Mouse (Mus musculus) kidney, postnatal 10 days (tissue): ENCODE measurements around the gene Foxp2.

Source experiments
- DNase-seq: peaks from one replicate; pipeline ENCODE4 v3.0.0; 2021; ENCODE audit warnings: mixed read lengths

Gene Foxp2

DNA sequence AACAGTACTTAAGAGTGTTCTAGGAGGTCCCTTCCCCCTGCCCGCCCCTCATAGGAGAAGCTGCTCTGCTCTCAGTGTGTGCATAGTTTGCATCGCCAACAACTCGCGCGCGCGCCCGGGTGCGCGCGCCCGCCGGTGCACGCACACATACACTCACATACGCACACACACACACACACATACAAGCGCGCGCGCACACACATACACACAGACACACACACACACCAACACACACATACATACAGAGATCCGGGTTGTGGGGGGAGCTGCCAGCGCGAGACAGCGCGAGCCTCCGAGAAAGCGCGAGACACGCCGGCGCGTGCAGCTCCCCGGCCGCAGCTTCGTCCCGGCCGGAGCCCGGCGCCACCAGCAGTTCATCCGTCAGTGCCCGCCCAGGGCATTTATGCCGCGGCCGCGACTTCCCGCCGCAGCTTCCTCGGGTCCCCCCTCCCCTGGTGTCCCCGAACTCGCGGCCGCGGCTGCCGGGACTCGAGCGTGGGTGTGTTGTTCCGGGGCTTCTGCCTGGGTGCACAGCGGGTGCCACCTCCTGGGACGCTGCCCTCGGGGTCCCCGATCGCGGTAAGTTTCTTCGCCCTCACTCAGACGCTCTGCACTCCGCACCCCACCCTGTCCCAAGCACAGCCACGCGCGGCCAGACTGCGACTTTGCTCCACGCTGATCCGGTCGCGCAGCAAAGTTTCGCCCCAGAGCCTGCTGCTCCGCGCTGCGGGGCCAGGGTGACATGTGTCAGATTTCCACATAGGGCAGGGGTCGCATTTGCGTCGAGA, at the start of gene Foxp2:
Gene Foxp2, plus strand, starts transcription at position 167 of the 788 bp plus-strand sequence.
- peak; percentile 65 for DNase-seq

DNA sequence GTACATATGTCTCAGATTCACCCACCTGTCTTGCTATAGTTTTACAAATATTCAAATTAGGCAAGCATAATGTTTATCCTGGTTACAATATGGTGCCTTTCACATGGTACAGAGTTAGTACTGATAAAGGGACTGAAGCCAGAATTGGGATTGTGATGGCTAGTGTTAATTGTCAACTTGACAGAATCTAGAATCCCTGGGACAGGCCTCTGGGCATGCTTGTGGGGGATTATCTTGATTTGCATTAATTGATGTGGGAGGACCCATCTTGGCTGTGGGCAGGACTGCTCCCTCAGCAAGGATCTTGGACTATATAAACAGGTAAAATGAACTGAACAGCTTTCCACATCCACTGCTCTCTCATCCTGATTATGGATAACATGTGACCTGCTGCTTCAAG, 15.9 kb upstream of the Foxp2 start:
- DNase-seq, result no peak

DNA sequence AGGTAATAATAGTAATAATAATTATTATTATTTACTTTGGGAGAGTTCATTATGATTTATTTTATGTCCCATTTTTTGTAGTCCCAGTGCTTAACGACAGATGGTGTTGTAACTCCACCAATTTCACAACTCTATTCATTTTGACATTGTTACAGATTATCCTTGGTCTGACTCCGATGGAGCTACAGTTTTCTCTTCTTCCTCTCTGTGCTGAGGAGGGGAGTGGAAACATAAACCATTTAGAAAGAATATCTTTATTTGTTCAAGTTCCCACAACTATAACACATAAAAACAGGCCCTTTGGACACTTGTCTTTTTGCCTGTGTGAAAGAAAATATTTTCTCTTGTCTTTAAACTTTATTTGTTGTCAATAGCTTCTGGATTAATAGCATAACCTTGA, 4.1 kb upstream of the Foxp2 start:
- no peak for DNase-seq

DNA sequence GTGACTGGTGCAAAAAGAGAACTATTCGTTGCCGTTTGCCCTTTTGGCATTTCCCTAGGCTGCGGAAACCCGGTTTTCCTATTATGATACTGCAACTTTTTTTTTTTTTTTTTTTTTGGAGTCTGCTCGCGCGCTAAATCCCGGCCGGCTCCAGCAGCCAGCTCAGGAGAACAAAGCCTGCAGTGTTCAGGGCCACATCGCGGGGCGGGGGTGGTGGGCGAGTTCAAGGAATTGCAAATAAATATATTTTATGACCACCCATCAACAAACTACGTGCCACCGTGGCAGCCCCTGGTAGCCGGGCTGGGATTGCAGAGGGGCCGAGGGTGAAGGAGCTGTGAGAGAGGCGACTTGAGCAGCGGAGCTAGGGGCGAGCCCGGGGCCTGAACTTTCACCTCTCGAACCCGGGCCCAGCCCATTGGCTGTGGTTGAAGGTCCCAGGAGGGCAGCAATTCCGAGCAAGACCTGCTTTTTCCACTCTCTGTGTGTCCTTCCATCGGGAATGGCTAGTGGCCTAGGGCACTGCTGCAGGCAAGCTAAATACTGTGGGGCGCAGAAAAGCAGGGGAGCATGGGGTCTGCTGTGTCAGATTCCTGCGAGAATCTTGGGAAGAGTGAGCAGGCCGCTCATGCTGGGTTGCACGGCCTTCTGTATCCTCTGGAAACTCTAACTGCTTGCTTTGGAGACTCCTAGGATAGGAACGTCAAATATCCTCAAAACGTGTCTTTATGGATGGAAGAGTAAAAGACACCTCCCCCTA, 2.9 kb upstream of the Foxp2 start:
- no peak for DNase-seq

DNA sequence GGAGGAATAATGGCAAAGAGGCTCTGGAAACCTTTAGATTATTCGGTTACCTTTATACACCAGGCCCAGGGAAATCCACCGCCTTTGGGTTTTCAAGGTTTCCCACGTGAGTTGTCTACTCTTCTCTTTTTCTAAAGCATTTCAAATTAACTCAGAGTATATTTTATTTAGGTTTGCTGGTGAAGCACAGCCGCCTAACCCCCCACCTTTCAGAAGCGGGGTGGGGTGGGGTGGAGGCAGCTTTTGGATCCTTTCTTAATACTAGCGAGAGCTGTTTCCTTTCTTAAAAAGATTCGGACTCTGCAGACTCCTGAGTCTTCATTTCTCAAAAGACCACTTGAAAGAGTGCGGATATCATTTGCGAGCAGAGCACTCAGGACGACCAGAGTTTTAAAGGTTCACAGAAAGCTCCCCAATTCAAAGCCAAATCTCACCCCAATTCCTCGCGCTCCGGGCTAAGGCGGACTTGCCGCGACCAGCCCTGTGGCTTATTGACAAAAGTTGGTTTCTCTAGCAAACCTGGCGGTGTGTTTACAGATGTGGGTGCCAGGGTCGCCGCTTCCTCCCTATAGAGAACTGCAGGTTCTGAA, 2.0 kb upstream of the Foxp2 start:
- DNase-seq, result no peak

DNA sequence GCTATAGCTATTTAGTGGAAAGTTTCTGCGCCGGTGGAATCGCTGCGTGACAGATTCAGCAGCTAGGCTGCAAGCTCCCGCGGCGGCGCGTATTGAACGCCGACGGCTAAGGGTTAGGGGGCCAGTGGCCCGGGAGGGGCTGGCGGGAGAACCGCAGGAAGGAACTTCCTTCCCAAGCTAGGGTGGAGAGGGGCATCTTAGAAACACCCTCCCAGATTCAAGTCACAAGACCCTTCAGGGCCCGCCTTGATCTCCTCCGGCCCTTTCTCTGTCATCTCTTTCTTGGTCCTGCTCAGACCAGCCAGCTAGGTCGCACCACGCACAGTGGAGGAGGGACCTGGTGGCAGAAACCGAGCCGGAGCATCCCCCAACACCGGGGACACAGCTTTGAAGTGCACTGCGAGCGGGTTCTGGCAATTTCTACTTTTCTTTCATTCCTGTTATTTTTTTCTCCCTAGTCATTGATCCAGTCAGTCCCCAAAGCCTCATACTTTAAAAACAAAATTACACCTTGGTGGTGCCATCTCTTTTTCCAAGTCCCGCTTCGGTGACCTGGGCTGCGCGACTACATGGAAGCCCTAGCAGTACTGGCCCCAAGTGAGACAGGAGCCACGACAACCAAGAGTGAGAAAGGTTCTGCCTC, 1.1 kb upstream of the Foxp2 start:
- DNase-seq, result peak; percentile 16

DNA sequence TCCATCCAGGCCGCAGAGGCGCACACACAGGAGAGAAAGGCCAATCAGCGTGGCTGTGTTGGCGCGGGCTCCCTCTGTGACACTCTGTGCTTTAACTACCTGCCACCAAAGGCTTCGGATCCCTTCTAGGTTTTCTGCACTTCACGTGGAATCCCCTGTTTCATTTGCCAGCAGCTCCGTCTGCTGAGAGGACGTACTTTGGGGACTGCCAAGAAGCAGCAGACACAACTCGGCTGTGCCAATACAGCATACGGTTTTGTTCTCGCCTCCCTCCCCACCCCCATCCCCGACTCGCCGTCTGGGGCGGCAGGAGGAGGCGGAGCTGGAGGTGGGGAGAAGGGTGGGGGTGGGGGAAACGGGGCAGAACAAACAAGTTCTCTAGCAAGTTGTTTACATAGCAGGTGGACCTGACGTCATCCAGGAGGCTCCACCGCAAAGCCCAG, 549 bp upstream of the Foxp2 start:
- DNase-seq, result peak; percentile 72

DNA sequence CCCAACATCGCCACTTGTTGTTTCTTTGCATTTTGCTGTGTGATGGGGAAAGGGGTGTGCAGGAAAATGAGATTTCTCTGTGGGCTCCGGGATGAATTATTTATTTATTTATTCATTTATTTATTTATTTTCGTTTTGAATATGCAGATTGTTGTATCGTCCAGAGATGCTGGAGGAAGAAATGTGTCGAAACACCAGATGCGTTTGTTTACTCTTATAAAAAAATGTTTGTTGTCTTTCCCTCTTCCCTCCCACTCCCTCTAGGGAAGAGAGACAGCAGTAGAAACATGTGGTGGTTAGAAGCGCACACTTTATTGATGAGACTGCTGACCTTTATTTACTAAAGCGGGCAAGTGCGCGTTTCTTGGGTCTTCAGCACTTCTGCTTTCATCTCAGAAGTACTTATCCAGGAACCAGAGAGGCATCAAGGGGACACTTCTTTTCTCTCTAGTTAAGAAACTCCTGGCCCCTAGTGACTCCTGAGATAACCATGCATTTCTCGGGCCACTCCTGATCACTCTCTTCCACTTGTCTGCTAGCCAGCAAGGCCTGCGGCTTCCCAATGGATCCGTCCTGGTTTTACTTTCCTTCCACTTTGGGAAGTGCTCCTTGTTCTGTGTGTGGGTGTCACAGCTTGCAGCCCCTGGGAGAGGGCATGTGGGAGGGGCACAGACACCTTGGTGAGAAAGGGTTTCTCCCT, 972 bp downstream of the Foxp2 start:
- no peak for DNase-seq

DNA sequence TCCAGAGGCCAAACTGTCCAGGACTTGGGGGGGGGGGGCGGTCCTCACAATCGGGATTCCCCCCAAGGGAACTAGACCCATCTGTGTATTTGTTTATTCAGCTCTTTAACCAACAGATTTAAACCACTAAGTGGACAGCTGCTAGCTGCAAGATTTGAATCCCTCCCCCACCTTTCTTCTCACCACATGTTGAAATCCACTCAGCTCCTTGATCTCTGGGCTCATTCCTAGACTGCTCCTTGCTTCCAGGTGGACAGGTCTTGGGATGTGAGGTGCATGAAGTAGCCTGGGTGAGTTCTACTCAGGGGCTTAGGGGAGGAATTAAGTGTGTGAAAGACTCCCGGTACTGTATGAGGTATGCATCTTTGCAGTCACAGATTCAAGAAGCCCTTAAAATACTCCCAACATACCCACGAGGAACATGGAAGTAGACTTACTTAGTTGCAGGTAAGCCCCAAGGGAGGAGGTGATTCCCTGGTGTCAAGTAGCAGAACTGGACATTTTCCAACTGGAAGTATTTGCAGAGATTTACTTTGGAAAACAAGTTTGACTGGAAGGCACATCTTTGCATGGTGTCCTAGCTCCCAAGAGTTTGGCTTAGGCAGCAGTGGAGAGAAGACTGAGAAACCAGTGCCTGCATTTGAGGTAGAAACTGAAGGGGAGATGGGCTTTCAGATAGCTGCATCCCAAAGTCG, 2.3 kb downstream of the Foxp2 start:
- no peak for DNase-seq

DNA sequence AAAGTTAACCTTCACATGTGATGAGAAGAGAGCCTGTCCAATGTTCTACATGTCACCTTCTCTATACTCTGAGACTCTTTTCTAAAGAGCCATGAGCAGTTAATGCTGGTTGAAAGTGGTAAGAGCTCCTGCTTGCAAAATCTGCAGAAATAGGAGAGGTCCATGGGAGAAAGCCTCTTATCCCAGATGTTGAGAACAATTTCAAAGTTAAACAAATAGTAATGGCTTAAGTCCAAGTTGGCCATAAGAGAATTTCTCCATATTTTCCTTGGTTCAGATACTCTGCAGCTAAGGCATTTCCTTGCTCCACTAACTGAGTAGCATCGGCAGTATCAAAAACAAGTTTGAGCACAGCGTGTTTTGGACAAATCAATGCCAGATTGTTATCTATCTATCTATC, 13.9 kb downstream of the Foxp2 start:
- no peak for DNase-seq

DNA sequence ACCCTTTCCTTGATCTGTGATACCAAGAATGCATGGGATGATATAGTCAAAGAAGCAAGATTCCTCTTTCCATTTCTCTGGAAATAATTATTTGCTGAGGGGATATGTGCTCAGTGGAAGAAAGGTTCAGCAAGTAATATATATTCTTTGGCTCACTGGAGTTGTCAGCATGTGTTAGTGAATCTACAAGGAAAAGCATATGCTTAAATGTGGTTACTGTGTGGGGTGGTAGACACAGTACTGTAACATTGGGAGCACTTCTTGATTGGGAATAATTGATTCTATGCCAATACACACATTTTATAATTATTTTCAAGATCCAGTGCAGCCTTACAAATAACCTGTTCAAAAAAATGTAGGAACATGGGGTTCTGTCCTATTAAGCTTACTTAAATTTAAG, 21.6 kb downstream of the Foxp2 start:
- no peak for DNase-seq

DNA sequence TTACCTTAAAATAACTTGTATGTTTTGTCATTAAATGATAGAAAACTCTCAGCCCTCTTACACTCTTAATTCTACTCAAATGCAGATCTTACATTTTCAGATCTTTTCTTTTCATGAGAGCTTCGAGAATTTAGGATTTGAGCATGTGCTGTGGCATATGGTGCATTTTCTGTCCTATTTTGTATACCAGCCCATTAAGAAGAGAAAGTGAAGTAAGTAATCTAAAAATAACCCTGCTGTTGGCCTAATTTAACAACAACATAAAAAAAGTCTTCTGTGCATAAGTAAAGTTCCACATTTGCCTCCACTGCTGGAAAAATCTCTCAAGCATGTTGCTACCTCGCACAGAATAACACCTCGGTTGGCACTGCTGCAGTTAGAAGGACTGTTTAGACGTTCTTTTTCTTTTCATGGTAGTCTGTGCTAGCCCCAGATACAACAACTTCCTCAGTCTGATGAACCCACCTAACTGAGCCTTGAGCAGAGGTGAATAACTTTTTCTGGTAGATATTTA, 23.9 kb downstream of the Foxp2 start:
- DNase-seq, result no peak

DNA sequence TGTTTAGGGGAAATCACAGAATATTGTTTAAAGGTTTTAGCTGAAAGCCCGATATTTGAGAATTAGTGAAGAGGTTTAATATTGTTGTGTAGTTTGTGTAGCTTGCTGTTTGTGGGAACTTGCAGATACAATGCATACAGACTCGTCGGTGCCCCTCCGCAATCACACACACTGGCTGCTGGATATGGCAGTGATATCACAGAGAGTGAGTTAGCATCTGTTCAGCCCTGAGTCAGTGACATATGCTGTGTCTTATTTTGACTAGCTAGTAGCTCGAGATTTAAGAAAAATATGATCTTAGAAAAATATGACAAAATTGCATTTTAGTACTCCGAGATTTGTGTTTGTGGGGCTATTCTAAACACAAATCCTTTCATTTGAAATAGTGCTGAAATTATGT, 49.9 kb downstream of the Foxp2 start:
- DNase-seq, result no peak

DNA sequence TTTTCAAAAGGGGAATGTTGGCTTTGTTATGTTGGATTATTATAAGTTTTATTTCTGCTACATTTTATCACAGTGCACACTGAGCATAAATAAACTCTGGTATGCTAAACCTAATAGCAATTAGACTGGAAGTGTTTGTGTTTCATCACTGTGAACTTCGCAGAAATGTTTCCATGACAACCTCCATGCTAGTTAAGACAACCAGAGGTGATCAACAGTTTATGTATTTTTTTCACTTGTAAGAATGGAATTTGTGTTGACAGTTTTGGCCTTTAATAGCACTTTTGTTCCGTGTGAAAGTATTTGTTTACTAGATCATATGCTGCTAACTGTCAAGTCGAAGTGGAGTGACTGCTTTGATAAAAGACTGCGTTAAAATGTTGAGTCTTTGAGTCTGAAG, 51.6 kb downstream of the Foxp2 start:
- no peak for DNase-seq

DNA sequence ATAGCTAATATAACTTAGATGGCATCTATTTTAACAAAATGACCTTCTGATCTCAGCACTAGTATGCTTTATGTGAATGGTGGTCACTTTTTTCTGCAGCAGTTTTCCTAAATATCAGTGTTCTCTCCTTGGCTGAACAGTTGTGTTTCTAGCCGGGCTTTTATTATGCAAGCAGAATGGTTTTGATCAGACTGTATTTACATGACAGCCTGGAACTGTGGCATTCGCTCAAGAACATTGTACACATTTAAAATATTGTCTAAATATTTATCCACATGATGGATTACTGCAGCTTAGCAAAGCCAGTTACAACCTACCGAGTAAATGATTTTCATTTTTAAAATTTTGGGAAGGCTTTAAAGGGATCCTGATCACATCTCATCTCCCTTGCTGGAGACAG, 75.9 kb downstream of the Foxp2 start:
- no peak for DNase-seq

DNA sequence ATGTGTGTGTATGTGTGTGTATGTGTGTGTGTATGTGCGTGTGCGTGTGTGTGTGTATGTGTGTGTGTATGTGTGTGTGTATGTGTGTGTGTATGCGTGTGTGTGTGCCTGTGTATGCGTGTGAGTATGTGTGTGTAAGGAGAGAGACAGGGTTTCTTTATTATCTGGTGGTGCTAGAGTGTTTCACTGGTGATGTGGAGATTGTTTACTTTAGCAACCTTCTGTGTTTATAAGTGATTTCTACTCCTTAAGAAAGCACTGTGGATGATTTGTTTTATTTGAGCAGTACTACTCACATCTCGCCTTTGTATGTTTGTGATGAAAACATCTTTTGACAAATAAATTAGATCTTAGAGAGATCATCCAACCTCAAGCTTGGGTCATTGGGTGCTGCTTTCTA, 77.1 kb downstream of the Foxp2 start:
- DNase-seq, result no peak

DNA sequence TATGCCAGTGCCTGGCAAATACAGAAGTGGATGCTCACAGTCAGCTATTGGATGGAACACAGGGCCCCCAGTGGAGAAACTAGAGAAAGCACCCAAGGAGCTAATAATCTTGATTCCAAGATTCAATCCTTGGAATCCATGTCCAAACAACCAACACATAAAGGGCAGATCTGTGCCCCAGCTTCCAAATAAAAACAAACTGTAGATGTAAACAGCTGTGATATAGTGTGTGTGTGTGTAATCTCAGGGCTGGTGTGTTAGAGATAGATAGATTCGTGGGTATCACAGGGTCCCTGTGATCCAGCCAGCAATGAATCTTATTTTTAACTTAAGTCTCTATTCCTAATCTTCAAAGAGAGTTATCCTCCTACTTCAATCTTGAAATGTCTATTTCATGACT, 107.0 kb downstream of the Foxp2 start:
- no peak for DNase-seq

DNA sequence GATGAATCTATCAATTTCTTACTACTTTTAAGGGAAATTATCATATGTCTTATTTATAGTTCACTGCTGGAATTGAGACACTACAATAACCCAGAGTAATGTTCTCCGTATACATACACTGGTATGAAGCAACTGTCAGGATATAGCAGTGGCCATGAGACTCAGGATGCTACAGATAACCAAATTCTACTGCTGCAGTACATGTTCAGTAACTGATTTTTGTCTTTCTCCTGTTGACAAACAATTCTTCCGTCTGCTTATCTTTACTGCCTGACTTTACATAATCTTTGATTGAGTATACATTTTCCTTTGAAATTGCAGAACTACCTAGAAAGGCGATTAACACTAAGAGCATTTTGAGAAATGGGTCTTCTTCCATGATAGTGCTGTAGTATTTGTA, 127.3 kb downstream of the Foxp2 start:
- DNase-seq, result no peak

DNA sequence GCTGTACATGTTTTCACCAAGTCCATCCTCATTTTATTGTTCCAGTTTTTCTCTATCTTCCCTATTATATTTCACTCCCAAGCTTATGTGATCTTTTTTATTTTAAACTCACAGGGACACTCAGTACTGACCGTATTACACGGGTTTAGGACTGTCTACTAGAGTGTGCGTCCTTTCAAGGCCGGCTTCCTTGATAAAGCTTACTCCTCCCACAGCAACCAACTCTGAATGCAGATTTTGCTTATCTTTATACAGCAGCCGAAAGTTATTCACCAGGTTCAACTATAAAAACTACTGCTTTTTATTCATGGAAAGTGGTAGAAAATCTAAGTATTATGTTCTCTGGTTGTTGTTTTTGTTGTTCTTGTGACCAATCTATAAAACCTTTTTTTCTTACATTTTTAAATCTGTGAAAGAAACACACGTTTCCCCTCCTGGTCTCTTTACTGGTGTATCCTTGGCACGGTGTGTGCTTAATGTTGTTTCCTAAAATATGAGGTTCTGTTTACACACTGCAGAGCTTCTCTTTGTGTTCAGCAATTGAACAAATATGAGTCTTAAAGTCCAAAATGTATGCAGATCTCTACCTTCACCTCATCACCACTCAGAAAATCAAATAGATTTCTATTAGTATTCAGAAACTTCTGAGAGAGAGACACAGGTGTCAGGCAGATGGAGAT, 128.4 kb downstream of the Foxp2 start:
- no peak for DNase-seq

DNA sequence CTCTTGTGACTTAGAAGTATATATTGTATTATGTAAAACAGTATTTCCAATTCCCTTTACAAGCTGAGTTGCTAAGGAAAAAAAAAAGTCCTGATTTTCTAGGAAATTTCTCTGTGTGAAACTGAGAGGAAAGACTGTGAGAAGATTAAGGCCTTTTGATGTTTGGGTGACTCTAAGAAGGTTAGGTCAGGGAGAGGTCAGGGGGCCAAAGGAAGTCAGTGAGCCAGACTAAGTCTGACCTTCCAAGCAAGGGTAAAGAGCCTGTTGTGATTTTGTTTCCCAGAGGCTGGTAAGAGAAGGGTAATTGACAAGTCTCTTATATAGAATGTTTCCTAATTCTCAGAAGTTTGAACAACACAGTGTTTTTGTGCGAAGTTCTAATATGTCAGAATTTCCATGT, 162.1 kb downstream of the Foxp2 start:
- DNase-seq, result no peak

DNA sequence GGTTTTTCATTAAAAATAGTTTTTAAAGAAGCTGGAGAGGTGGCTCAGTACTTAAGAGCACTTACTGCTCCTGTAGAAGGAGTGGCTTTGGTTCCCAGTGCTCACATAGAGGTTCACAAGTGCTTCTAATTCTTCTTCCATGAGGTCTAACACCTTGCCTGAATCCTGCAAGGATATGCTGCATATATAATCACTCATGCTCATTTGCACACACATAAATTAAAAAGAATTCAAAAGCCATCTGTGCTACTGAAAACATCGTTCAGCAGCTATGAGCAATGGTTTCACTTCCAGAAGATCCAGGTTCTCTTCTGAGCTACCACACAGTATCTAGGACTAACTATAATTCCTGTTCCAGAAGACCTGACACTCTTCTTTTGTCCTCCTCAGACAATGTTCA, 200.4 kb downstream of the Foxp2 start:
- DNase-seq, result no peak
